Mouse (Mus musculus) frontal cortex, adult 2 months (tissue): ENCODE data around the gene Samd5. TPM values are rescaled to one million over a fixed set of nuclear protein-coding genes. Genes with fewer than 3 reads are reported as not detected.

Experiments
- DNase-seq, 2 experiments: peaks; one replicate each; pipeline ENCODE4 v3.0.0; 2022; ENCODE audit warnings: low spot score in 1 of 2; ENCODE audit errors: extremely low spot score in 1 of 2
- polyA plus RNA-seq: library from polyadenylated mRNA; depleted of rRNA; stranded (reverse); fragments of >200 nt; gene quantifications from 2 replicates; pipeline ENCODE4 v1.2.3, GENCODE M21; 2012

The Samd5 gene
- polyA plus RNA-seq, 1 experiment: 4.8 TPM

DNA sequence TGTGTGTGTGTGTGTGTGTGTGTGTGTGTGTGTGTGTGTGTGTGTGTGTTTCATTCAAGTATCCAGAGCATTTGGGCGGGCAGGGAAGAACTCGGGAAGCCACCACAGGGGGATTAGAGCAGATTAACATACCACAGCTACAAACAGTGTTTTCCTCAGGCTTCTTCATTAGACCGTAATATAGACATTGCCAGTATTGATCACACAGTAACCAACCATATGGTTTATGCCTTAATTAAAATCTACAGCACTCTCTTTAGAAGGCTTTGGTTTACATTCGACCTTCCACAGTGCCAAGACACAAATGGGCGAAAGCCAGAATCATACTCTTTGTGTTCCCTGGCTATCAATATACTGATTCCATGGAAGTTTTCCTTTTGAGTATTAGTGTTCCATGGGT is 22.1 kb downstream of the Samd5 start:
- DNase-seq: no peak

DNA sequence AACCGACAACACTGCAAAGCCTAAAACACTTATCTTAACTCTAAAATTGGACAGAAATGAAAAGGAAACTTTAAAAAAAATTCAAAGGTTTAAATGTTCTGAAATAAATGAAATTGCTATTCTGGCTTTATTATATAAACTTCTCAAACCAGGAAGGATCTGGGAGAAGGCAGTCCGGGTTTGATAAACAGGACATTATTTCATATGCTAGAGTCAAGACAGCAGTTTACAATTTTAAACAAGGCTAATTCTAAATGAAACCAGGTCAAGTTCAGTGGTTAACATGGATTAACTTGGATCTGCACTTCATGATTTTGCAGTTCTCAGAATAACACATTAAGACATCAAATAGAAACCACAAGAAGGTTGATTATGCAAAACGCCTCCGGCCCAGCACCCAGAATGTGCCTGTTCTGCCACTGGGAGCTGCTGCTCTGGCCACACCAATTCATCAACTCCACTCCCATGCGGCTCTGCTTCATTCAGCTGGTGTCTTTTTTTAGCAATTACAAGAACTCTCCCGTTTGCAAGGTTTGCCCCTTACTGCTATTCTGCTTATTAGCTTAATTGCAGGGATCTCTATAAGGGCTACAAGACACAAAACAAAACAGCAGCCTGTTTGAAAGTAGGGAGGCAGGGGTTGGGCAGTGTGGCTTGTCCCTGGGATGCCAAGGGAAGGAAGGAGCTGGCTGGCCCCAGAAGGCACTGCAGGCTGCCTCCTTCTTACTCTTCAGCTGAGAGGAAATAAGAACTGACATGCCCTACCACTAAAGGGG is 24.8 kb downstream of the Samd5 start:
- peak; percentile 21 to 54 for DNase-seq

DNA sequence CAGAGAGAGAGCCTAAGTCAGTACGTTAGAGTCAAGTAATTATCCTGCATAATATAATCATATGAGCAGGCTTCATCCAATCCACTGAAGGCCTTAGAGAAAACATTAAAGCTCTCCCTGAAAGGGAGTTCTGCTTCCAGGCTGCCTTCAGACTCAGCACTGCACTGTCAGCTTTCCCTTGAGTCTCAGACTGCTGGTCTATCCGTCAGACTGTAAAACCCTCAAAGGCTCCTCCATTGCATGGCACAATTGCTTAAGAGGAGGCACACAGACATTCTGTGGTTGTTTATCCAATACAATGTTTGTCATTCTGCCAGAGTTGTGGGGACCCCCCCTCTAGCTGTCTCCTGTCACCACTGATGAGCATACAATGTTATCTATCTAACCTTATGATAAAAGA is 26.5 kb downstream of the Samd5 start:
- no peak for DNase-seq

DNA sequence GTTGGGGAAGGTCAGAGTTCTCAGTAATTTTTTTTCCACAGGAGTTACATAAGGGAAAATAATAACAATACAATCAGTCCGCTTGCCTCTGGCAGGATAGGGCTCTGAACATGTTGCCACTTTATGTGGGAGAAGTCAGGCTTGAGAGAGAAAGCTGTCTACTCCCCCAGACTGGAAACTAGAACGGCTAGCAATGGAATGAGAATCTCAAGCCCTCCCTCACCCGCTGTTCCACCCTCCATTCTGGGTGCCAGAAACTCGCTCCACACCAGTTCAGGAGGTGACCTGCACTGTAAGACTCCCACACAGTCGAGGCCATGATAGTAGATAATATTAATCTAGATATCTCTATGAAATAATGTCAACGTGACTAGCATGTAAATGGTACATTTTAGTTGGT is 27.3 kb downstream of the Samd5 start:
- DNase-seq: no peak

DNA sequence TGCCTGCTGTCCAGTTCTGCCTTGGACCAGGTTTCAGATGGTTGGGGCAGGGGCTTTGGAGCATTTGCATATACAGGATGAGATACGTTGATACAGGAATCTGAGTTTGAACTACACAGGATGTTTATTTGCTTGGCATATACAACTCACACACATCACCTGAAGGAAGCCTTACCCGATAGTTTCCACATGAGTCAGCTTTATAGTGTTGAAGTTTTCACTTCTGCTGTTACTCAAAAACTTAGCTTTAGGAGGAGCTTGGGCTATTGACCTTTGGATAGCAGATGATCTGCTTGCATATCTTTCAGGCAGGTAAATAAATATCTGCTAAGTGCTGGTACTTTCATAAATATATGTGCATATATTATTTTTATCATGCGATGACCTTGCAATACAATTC is 28.6 kb downstream of the Samd5 start:
- no peak for DNase-seq

DNA sequence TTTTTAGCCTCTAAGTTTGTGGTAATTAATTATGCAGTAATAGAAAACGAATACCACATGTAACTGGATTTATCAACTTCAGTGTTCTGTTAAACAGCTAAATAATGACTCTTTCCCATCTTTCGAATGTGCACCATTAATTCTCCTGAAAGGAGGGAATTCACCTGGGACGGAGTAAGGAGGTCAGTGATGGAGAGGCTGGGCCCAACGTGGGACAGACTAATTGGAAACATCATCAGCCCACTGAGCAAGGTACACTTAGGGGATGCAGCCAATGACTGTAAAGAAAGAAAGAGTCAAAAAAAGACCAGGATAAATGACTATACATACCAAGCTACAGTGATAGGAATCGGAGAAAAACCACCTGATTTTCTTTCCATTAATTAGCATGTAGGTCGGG is 31.5 kb downstream of the Samd5 start:
- DNase-seq: no peak

DNA sequence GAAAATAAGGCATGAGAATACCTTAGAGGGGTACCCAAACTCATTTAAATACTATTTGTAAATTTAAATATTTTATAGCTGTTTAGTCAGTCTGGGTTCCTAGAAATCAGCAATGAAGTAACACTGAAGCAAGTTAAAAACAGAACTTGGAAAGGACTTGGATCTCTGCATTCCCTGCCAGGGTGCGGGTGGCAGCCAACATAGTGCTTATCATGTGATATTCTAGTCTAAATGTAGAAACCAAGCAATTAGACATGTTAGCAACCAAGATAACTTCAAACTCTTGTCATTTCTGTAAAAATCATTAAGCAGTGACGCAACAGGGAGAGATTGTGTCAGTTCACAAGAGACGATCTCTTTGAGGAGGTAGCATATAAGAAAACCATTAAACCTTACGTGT is 32.9 kb downstream of the Samd5 start:
- DNase-seq: peak; percentile 41 to 71

DNA sequence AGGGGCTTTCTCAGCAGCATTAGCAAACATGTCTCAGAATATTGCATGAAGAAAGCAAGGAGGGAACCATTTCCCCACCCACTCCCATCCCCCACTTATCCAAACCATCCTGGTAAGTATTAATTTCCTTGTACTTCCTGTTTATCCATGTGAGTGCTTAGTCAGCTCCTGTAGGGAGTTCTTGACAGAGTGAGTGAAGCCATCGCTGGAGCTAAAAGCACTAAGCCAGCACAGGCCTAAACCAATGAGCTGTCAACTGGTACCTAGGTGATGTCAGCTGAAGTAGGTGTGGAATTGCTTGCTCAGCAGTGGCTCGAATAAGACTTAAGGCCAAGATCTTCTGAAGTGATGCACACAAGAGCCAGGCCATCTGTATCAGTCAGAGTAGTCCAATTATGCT is 34.3 kb downstream of the Samd5 start:
- no peak for DNase-seq

DNA sequence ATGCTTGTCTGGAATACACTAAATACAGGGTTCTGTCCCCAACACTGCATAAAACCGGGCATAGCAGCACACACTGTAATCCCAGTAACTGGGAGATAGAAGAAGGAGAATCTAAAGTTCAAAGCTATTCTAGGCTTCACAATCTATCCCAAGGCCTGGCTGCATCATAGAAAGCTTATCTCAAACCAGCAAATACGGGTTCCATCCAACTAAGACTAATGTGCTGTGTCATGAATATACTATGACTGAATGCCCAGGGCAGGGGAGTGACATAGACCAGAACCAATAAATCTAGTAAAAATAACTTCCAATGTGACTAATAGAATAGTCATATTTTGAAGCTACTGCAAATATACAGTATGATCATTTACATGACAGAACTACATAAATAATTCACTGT is 35.0 kb downstream of the Samd5 start:
- no peak for DNase-seq

DNA sequence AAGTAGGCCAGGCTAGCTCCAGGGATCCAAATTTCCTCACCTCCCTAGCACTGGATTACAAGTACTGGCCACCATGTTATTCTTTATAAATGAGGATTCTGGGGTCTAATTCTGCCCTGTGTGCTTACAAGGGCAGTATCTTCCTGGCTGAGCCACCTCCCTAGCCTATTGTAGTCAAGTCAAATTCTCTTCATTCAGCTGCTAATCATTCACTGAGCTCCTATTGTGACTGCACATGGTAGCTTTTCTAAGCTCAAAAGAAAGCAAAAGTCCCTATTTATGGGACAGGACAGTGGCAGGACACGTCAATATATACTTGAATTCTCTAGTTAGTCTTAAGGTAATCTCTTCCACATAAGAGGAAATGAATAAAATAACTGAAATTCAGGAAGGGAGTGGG is 49.7 kb downstream of the Samd5 start:
- no peak for DNase-seq

DNA sequence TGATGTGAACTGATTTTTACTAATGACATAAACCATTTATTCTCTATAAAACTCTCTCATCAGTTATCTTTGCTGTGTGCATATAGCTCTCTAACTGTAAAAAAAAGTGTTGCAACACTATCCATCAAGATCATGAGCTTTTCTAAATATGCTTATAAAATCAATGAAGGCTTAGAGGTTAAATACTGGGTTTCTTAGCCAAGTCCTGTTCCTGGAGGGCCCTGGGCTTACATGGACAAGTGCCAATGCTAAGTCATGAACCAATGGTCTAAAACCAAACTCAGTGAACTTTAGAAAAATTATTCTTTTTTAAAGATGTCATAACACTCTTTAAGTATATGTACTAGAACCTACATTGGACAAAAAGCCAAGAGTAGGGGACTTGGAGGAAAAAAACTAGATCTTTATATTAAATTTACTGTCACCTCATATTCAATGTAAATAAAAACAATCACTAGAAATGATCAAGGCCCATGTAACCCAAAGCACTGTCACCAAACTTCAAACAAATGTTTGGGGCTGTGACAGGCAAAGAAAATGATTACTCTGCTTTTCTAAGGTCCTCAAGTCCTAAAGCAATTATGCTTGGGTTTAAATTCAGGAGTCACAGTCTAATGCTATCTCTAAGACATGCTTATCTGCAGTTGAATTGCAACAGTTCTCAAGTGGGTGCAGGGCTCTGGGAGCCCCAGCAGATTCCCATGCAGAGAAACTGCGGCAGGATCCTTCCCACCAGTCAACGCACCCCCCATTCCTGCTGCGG is 52.9 kb downstream of the Samd5 start:
- no peak for DNase-seq

DNA sequence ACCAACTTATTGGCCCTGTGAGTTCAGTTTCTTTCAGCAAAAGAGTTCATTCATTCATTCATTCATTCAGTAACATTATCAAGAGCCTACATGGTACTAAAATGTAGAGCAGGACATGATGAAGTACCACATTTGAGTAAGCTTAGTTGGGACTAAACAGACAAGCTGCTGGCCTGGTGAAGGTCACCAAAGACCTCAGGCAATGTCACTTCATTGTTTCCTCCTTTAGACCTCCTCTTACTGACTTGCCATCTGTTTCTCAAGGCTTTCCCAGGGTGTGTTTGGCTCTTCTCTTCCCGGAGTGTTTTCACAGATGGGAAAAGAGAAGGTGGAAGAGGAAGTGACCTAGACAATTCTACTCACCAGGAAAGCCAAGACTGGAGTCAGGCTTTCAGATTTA is 54.0 kb downstream of the Samd5 start:
- DNase-seq: no peak

DNA sequence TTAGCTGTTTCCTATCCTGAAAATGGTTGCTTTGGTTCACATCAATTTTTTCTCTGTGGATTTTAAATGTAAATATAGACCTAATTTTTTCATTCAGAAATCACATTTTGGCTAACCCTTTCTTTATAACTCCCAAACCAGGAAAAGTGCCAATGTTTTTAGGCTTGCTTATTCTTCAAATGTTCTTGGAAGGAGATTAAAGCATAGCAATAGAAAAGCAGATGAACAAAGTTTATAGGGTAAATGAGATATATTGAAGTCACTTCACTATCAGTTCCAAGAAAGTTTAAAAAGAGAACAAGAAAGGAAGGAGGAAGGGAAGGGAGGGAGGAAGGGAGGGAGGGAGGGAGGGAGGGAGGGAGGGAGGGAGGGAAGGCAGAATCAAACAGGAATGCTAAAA is 60.0 kb downstream of the Samd5 start:
- no peak for DNase-seq

DNA sequence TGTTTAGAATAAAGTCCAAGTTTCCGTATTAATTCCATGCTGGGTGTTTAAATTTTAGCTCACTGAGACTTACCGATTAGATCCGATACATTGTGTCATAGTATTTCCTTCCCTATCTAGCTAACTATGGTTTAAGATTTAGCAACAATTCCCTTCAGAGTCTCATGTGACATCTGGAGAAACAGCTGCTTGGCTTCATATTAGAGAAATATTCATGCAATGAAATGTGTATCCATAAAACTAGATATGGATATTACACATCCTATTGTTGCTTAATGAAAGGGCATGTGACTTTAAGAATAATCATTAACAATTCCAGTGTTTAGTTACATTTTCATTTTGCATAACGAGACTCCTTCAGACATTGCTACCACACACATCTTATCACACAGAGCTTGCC is 66.2 kb downstream of the Samd5 start:
- no peak for DNase-seq

DNA sequence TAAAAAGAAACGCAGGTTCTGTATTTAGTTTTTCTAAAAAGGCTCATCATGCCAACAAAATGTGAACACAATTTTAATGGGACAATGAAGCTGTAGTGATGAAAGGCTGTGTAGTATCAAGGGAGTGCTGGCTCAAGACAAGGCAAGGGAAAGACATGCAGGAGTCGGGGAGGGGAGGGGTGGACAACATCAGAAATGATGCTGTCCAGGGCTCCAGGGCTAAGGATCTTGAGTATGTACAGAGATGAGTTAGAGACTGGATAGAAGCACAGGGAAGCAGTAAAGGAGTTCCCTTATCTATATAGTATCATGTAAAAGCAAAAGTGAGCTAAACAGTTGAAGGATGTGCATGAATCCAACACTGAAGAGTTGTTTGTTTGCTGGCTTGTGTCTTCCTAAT is 67.9 kb downstream of the Samd5 start:
- DNase-seq: no peak

DNA sequence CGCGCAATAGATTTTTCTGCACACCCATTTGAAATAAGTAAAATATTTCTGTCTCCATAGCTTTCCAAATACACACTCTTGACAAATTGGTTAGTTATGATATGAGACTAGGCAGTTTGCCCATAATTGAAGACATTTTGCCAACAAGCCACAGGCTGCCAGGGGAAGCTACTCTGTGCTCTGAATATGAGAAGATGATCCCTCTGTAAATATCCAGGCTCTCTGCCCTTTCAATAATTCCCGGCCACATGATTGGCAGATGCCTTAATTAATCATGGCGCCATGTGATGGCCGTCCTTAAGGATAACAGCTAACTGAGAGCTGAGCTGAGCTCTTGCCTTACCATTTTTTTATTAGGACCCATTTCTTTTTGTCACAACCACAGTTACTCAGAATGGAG is 69.4 kb downstream of the Samd5 start:
- DNase-seq: peak in 1 of 2 experiments; percentile 49

DNA sequence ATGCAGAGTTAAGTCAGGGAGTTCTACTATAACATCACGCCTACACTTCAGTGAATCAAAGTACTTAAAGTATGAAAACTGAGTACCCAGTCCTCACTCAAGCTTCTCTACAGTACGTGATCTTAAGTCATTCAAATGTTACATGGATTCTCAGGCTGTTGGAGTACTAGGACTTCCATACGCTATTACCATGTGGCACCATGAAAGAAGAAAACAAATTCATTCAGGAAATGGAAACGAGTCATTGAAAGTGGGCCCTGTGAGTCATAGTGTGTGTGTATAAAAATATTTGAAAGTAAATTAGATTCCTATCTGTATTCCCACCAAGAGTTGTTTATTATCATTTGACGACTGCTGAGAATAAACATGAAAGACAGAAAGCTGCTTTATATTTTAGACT is 71.7 kb downstream of the Samd5 start:
- peak in 1 of 2 experiments; percentile 24 for DNase-seq

DNA sequence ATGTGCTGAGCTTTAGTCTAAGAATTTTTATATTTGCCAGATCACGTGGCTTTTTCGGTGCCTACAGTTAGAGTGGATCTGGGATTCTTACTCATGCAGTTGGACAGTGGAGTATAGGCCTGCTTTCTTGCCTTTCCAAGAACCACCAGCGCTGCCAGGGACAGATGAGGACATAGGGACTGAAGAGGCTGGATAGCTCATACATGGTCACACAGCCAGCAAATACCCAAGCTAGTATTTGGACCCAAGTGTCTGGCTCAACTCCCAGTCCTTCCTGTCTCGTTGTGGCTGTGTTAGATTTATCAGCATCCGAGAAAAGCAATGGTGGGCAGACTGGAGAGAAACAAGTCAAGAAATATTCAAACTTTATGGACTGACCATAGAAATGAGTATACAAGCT is 72.2 kb downstream of the Samd5 start:
- peak in 1 of 2 experiments; percentile 17 for DNase-seq

DNA sequence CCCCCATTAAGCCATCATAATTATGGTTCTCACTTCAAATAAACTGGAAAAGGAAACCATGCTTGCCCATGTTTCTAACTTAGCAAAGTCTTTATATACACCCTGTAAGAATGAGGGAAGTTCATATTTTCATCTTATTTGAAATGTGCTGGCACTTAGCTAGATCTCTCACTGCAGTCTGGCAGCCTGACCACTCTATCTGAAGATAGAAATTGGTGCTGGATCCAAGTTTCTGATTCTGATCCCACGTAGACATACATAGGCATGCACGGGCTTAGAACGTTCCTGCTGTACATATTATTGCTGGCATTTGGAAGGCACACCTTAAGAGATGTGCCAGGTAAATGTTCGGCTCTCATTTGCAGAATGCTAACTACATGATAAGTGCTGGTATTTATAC is 72.6 kb downstream of the Samd5 start:
- DNase-seq: peak; percentile 8 to 42

DNA sequence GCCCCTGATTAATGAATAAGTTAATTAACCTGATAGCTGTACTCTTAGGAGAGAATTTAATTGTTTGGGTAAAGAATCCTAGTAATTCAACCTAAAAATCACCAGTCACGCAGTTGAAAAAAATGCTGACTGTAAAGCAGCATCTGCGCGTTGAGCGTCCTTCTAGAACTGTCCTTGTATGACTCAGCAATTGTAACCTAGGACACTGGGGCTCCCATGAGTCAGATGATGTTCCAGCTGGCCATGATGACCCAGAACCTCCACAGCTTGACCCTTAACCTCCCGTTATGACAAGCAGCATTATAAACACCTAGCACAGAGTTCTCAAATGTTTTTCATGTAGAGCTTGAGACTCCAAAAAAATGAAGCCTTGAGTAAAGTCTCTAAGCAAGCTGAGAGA is 78.8 kb downstream of the Samd5 start:
- DNase-seq: no peak

DNA sequence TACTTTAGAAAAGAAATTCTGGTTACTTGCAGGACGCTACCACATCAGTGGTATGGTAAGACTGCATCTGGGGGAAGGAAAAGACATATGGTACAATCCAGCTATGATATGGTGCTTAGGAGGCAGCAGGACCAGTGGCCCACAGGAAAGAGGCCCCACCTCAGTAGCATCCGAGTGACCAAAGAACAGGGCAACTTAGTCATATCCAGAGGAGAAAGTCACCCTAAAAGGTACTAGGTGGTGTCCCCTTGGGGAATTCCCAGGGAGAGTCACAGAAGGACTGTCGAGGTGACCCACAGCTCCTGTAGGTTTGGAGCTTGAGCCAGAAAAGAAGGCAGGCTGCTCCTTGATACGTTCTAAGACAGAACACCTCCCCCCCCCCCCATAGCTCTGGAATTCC is 80.3 kb downstream of the Samd5 start:
- no peak for DNase-seq

DNA sequence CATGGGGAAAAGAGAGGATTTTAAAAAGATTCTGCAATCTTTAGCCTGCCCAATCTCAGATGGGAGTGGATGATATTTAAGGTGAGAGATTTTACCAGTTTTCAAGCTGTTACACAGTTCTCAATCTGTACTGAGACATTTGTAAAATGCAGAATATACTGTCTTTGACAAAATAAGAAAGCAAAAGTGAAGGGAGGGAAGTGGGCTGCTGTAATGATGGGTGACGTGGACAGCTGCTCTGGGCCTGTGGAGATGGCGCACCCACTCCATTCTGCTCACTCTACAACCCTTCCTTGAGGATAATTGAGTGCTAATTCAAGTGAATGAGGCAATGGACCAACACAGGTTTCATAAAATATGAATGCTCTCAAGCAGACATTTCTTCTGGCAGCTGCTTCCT is 84.4 kb downstream of the Samd5 start:
- peak; percentile 34 to 55 for DNase-seq
